Mouse (Mus musculus) urinary bladder, postnatal 36 days (tissue): ENCODE measurements at regions not wholly inside any gene's neighbourhood (a gene's known extent, or its start where the extent isn't known, plus 50 kb on each side); places are given as distances from the start of the nearest gene placed in this dataset.

Experiments used
- DNase-seq, 2 experiments: peaks; one replicate each; pipeline ENCODE4 v3.0.0; 2022; ENCODE audit warnings: low spot score in 2 of 2, mixed read lengths in 1 of 2

DNA sequence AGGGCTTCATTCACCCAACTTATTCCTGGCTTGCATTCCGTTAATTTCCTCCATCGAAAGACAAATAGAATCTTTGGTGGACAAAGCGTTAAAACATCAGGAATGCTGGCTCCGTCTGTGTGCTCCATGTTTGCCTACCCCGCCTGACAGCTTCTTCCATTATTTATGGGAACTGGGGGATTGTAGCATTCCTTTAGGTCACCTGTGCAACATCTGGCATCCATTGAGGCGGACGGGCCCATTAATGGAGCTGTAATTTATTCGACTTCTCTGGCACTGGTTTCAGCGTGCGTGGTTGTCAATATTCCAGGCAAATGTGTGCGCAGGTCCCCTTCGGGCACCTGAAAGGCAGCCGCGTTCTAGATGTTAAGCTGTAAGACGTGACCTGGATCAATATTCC is 196.9 kb downstream of the Thbs2 start:
- no peak for DNase-seq

DNA sequence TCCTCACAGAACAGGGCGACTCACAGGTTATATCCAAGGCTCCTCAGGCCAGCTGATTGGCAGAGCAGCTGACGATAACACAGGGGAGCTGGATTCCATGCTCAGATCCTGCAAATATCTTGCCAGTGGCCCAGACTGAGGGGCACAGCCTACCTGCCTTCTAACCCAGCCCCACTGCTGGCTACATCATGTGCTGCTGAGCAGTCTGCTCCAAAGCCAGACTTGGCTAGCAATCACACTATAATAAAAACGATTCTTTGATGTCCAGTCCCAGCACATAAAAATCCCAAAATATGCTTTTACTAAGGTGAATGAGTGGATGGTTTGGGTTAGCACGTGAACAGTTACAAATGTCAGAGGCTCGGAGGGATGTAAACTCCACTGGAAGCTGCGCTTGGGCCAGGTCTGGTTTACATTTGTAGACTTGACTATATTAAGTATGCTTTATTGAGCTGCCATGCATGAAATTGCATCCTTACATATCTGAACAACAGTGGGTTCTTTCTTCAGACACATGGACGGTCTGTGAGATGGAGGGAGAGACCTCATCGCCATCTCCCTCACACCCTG is 200.2 kb downstream of the Thbs2 start:
- DNase-seq = no peak

DNA sequence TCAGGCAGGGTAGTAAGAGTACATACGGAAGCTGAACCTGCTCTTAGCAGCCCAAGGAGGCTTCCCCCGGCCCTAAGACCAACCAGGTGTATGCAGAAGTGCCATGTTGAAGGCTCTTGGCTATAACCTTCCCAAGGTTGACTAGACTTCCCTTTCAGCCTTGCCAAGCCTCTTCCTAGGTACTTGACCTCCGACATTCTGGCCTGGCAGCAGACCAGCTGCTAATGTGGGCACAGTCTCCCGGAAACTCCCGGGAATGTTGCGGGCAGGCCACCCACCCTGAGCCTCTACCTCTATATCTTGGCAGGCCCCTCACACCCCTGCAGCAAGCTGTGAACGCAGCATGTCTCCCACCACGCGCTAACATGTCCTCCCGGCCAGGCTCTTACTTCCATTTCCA is 201.1 kb downstream of the Thbs2 start:
- DNase-seq = no peak

DNA sequence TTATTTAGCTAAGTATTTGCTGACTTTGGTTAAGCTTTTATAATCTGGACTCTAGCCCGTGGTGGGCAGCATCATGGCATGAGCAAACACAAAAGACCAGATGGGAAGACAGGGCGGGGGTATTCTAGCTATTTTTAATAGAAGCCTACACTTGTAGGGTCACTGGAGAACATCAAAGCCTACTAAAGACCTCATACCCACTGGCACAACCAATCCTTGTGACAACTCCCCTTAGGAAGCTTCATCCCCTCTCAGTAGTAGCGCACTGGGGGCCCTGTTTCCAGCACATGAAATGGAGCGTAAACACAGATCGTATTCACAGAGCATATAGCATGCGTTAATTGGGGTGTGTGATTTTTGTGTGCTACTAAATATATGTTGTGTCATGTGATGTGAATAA is 202.4 kb downstream of the Smoc2 start:
- DNase-seq = no peak

DNA sequence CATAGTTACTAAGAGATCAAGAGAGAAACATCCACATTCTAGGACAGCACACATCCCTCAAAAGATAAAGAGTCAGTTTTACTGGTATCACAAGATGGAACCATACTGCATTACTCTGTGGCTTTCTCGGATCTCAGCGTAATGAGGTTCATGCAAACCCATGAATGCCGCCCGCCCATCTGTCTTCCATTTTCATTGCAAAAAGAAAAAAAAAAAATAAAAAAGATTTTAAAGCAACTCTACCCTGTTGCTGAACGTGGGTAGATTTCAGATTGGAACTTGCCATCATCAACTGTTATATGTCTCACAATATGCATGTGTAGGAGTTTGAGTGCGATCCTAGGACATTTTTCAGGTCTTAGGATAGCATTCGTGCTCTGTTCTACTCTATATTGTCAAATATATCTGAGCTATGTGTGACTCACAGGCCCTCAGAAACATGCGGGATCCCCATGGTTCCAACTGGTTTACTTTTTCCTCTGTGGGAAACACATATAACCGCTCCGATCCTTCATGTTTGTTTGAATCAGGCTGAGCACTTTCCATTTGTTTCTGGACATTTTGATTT is 199.7 kb downstream of the Smoc2 start:
- no peak for DNase-seq

DNA sequence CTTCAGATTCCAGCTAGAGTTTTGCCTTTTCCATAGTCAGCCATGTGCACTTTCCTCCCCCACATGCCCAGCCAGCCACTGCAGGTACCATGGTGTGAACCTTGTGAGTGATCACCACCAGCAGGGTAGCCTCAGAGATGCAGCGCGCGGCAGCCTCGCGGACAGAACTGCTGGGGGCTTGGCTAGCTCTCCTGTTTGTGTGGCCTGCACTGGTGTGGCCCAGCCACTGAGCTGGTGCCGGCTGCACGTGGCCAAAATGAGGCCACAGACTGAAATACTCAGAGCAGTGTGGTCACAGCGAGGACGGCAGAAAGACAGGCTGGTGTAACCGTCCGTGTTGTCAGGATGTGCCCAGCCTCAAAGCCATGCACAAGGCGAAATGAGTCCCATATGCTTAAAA is 197.4 kb downstream of the Smoc2 start:
- no peak for DNase-seq

DNA sequence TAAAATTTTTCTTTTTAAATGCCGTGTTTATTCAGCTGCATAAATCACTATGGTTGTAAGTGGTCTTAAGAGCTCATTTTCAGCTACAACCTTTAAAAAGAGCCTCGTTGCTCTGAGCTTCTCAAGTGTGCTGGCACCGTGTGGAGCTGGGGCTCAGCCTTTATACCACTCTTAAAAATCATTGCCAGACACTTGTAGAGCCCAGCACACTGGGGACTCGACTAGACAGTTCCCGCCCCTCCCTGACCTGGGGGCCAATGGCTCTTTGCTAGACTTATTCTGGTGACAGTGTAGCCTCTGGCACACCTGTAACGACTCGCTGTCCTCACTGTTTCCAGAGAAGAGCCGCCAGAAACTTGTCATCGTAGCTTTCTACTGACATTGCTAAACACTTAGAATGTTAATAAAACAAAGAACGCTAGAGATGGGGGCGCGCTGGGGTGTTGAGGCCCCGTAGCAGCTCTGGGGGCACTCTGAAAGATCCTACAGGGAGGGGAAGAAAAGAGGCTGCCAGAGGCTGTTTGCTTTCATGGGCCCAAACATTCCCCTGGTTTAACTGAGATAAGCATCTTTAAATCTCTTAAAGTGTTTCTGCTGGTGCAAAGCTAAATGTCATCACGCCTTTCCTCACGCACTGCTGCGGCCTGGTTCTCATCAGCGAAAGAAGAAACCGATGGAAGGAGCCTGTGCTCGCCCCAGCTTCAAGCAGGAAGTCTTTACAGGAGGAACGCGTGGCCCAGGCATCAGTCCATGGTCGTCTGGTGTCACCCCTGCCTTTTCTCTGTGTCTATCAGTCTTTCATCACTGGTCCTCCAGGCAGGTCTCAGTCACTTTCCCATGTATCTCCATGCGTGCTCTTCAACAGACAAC is 196.7 kb downstream of the Smoc2 start:
- DNase-seq = no peak

DNA sequence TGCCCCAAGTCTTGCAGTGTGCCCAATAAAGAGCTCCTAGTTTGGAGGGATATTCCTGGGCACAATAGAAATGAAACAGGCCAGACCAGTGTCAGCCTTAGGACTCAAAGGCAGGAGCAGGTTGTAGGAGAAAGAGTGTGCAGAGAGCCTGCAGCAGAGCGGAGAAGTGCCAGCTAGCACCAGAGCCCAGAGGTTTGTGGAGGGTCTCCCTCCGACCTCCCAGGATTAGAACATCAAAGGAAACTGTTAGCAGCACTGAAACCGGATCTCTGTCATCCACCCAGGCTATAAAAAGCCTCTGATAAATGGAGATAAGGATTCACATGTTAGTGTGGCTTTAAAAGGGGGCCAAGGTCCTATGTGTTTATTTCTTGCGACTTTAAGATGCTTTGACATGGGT is 196.0 kb downstream of the Smoc2 start:
- DNase-seq = no peak

DNA sequence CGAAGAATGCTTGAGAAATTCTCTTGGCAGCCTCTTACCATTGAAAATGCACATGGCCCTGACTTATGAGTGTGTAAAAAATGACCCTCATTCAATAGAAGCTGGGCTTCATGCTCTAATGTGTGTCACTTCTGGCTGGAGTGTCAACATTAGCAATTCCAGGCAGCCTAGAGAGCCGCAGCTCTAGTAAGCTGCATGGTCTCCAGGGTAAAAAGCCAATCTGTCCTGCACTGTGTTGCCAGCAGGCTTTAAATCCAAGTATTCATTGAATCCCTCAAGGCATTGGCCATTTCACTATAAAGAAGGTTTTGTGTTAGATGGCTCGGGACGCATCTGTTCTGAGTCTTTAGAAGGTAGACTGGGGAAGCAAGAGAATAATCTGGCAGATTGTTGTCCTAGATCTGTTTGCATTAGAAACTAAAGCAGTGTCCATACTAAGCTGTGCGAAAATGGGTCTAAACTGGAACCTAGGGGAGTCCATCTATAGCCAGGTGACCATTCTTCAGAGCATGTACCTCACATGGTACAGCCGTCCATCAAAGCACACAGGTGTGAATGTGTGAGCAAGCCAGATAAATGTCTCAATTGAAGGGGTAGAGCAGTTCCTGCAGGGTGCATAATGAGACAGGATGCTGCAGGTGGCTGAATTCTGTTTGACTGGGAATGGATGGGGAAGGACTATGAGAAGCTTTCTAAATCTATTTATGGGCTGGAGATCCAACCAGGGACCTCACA is 189.6 kb downstream of the Smoc2 start:
- DNase-seq = no peak

DNA sequence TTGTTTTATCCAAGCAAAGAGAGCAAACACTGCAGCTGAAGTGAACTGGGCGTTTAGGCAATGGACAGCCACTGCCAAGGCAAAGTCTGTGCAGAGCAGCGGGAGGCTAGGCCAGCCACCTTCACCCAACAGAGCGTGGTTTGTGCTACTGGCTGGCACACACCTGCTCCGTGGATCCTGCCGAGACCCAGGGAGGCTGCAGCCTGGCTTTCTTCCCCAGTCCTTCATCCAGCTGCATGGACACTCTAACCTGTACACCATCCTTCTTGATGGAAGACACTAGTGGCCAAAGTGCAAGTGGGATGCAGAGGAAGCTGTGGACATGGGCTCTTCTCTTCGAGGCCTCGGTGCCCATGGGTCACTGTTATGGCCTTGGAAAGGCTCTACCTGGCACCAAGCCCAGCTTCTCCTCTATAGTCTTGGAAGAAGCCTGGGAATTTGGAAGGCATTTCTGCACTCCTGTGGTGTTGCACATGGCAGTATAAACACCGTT is 176.0 kb downstream of the Smoc2 start:
- no peak for DNase-seq
